Mouse (Mus musculus): ENCODE results near the gene Ncoa3. TPM values are rescaled to one million over a fixed set of nuclear protein-coding genes. Genes with fewer than 3 reads are reported as not detected.

The Ncoa3 gene
- total RNA-seq, 2 experiments from 2014 or later: 24.6 to 42.8 TPM

- DNase-seq: no peak
Observed at GRCm38 (mm10) chr2:166077371-166077770, 84.9 kb downstream of the Ncoa3 start.

GRCm38 (mm10) chr2:166079231-166079630, 86.8 kb downstream of the Ncoa3 start:
- DNase-seq: no peak

- peak; percentile 83 to 91 for DNase-seq
Observed at GRCm38 (mm10) chr2:166079961-166080885, 87.8 kb downstream of the Ncoa3 start.

- DNase-seq: peak; percentile 76 to 83
Observed at GRCm38 (mm10) chr2:166080967-166081750, 88.7 kb downstream of the Ncoa3 start.

GRCm38 (mm10) chr2:166082193-166082592, 89.8 kb downstream of the Ncoa3 start:
- DNase-seq: peak; percentile 84 to 87

- no peak for DNase-seq
Observed at GRCm38 (mm10) chr2:166082661-166083060, 90.2 kb downstream of the Ncoa3 start.

- no peak for DNase-seq
Observed at GRCm38 (mm10) chr2:166083542-166084031, 91.2 kb downstream of the Ncoa3 start.

GRCm38 (mm10) chr2:166084111-166084510, 91.7 kb downstream of the Ncoa3 start:
- DNase-seq: no peak

GRCm38 (mm10) chr2:166084964-166085363, 92.5 kb downstream of the Ncoa3 start:
- DNase-seq: peak; percentile 68 to 78

- no peak for DNase-seq
Observed at GRCm38 (mm10) chr2:166085780-166086179, 93.3 kb downstream of the Ncoa3 start.

GRCm38 (mm10) chr2:166086457-166087233, 94.2 kb downstream of the Ncoa3 start:
- DNase-seq: peak; percentile 59 to 66

- no peak for DNase-seq
Observed at GRCm38 (mm10) chr2:166088991-166089390, 96.6 kb downstream of the Ncoa3 start.

- peak in 1 of 2 experiments; percentile 11 for DNase-seq
Observed at GRCm38 (mm10) chr2:166090131-166090581, 97.7 kb downstream of the Ncoa3 start.

GRCm38 (mm10) chr2:166091599-166091998, 99.2 kb downstream of the Ncoa3 start:
- DNase-seq: no peak

- DNase-seq: no peak
Observed at GRCm38 (mm10) chr2:166092412-166092811, 100.0 kb downstream of the Ncoa3 start.

GRCm38 (mm10) chr2:166096300-166096699, 103.9 kb downstream of the Ncoa3 start:
- DNase-seq: peak in 1 of 2 experiments; percentile 11

GRCm38 (mm10) chr2:166096834-166097233, 104.4 kb downstream of the Ncoa3 start:
- no peak for DNase-seq

GRCm38 (mm10) chr2:166097443-166098291, 105.2 kb downstream of the Ncoa3 start:
- DNase-seq: peak; percentile 38 to 60

GRCm38 (mm10) chr2:166098292-166098933, 106.0 kb downstream of the Ncoa3 start:
- DNase-seq: no peak

All from adrenal gland, postnatal 36 days (tissue).